Mouse (Mus musculus): ENCODE data around the gene Hrasls. TPM values are rescaled to one million over a fixed set of nuclear protein-coding genes. Genes with fewer than 3 reads are reported as not detected.

The Hrasls gene
- polyA plus RNA-seq, 2 experiments, result 0.85 to 1.4 TPM

- Histone ChIP-seq H3K27me3 (ENCODE audit: control insufficient read depth, insufficient read depth, low read length) (no peaks in the 10 kb centered on the region), H3K9ac (ENCODE audit: low read depth, low read length, severe bottlenecking) (no peak overlapping the region), H3K36me3 (ENCODE audit: control insufficient read depth, insufficient read depth, low read length) (no peaks in the 10 kb centered on the region), H3K9me3 (ENCODE audit: control insufficient read depth, low read length) (no peaks in the 10 kb centered on the region), H3K27ac (replicated peaks; ENCODE audit: low read depth, low read length) (no peak overlapping the region), H3K4me2 (replicated peaks; ENCODE audit: low read depth, low read length, severe bottlenecking) (no peak overlapping the region), H3K4me3 (replicated peaks; ENCODE audit: low read length) (no peak overlapping the region), H3K4me1 (ENCODE audit: control insufficient read depth, insufficient read depth, low read length) (no peaks in the 10 kb centered on the region)
- DNase-seq (ENCODE audit: low spot score) (no peak), ATAC-seq (ENCODE audit: low FRiP score, low read depth) (no peak)
- 75% methylated on average over 5 of the region's 5 CpGs for WGBS
- no peak for TF ChIP-seq POLR2A (IDR thresholded peaks at IDR 0.05; ENCODE audit: borderline replicate concordance, extremely low read depth, insufficient read depth, insufficient read length)
These were observed 26.5 kb downstream of the Hrasls start for GRCm38 (mm10) chr16:29235951-29236350.

- Histone ChIP-seq H3K36me3 (ENCODE audit: control insufficient read depth, insufficient read depth, low read length) (no peaks in the 10 kb centered on the region), H3K27ac (replicated peaks; ENCODE audit: low read depth, low read length) (no peak overlapping the region), H3K9me3 (ENCODE audit: control insufficient read depth, low read length) (peaks cover 5% of the 10 kb centered on the region; the same call in 1 of the 2 replicates), H3K9ac (ENCODE audit: low read depth, low read length, severe bottlenecking) (no peak overlapping the region), H3K27me3 (ENCODE audit: control insufficient read depth, insufficient read depth, low read length) (no peaks in the 10 kb centered on the region), H3K4me1 (ENCODE audit: control insufficient read depth, insufficient read depth, low read length) (no peaks in the 10 kb centered on the region), H3K4me2 (replicated peaks; ENCODE audit: low read depth, low read length, severe bottlenecking) (no peak overlapping the region), H3K4me3 (replicated peaks; ENCODE audit: low read length) (no peak overlapping the region)
- no peak for ATAC-seq (ENCODE audit: low FRiP score, low read depth)
- DNase-seq (ENCODE audit: low spot score), result no peak
- no peak for TF ChIP-seq POLR2A (IDR thresholded peaks at IDR 0.05; ENCODE audit: borderline replicate concordance, extremely low read depth, insufficient read depth, insufficient read length)
- 88% methylated on average over 4 of the region's 4 CpGs for WGBS
These were observed 44.8 kb downstream of the Hrasls start for GRCm38 (mm10) chr16:29254325-29254724.

Other genes with a start within 250 kb of the Hrasls start
- gene Atp13a5, start 169.0 kb downstream of the Hrasls start, polyA plus RNA-seq (2012; rRNA removed), result 0.47 and 0.49 TPM in 2 replicates
- gene Atp13a5, start 169.0 kb downstream of the Hrasls start, polyA plus RNA-seq (2014; fragmentation: Nextera tagmentation; extraction: Ambion mirVana), result 0.34 and 0.37 TPM in 2 replicates

Measured in limb, embryonic 14.5 days (tissue).